Mouse (Mus musculus): ENCODE results near the gene Pou2f2.
A peak's percentile ranks its signal among the peaks of the same experiment; 100 is the strongest.

Gene Pou2f2

DNA sequence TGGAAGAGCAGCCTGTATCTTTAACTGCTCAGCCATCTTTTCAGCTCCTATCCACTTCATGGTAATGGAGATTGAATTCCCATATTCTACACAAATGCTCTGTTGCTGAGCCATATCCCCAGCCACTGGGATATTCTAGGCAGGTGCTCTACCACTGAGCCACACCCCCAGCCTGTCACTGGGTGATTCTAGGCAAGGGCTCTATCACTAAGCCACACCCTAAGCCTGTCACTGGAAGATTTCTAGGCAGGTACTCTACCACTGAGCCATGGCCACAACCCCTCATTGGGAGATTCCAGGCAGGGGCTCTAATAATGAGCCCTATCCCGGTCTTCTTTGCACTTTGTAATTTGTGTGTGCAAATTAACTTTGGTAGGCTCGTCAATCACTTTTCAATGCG lies 15.6 kb upstream of the Pou2f2 start:
- no peak for DNase-seq

DNA sequence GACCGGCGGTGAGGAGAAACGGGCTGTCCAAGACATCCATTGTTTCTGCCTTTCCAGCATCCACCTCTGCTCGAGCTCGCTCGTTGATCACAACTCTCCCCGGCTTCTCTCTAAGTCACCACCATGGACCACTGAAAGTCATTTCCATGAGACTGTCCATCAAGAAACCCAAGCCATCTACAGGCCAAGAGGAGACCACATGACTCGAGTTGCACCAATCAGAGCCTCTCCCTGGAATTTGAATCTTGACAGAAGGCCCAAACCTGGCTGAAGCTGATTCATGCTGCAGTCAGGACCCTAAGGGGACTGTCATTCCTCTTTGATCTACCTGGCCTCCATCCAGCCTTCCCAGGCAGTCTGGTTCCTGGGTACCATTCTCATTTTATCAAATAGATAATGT lies 12.6 kb upstream of the Pou2f2 start:
- no peak for DNase-seq

GRCm38 (mm10) chr7:25190806-25191205 lies 11.3 kb upstream of the Pou2f2 start:
- DNase-seq: no peak

- peak; percentile 84 for DNase-seq
These were observed 8.4 kb upstream of the Pou2f2 start for GRCm38 (mm10) chr7:25187662-25188650.

GRCm38 (mm10) chr7:25184091-25184490 lies 4.6 kb upstream of the Pou2f2 start:
- DNase-seq: no peak

DNA sequence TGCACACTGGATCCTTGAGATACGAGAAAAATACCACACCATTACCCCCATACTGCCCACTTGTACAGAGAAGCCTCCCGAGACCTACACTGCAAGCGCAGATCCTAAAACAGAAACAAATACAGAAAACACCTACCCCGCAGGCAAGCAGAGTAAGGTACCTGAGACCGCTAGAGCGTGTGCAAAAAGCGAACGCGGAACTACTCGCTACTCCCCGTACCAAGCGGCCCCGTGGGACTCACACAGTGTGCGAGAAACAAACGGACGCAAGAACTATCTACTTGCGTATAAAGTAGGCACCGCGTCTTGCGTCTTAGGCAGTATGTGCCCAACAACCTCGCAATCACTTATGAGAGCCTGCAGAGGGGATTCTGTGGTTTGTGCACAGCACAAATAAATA lies 2.3 kb upstream of the Pou2f2 start:
- DNase-seq: no peak

DNA sequence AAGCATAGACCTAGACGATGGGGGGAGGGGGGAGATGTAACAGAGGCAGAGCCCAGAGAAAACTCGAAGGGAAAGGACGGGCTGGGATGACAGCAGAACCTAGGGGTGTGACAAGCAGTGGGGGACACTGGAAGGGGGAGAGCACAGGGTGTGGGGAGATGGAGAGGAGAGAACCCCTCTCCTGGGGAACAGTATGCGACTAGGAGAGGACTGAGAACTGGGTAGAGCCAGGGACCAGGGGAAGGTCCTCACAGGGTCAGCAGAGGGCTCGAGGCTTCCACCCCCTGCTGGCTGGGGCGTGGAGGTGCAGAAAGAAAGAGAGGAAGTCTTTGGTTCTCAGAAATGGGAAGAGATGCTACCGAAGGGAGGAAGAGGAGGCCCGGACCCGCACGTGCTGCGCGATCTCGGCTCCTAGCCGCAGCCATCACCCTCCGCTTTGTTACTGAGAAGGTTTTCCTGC lies 1.8 kb upstream of the Pou2f2 start:
- DNase-seq: peak; percentile 36

- no peak for DNase-seq
These were observed 986 bp upstream of the Pou2f2 start for GRCm38 (mm10) chr7:25180512-25180911.

DNA sequence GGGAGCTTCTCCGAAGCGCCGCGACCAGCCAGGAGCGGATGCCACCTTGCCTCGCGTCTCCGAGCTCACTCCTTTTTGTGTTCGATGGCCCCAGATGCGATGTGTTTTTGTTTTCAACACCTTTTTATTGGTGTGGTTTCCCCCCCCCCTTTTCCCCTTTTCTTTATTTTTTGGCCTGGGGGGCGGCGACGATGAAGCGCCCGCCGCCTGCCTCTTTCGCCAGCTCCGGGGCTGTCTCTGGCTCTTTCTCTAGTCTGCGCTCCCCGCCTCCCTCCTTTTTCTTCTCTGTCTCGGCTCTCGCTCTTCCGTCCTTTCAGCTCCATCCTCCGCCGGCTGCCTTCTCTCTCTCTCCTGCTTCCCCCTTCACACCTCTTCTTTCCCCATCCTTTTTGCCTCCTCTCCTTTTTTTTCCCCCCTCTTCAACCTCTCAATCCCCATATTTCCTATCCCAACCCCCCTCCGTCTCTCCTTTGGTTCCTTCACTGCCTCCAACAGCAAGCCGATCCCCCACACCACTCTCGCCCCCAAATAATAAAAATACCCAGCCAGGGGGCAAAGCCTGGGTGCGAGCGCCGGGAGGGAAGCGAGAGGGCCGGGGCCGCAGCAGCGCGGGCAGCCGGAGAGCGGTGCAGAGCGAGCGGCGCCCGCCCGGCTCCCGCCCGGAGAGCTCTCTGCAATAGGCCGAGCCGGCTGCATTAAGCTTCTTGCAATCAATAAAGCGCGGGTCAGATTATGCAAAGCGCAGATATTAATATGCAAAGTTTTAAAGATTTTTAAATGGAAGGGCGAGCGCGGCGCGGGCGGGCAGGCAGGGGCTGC lies 530 bp downstream of the Pou2f2 start:
- DNase-seq: peak; percentile 40

- peak; percentile 43 for DNase-seq
These were observed 1.2 kb downstream of the Pou2f2 start for GRCm38 (mm10) chr7:25178317-25178716.

DNA sequence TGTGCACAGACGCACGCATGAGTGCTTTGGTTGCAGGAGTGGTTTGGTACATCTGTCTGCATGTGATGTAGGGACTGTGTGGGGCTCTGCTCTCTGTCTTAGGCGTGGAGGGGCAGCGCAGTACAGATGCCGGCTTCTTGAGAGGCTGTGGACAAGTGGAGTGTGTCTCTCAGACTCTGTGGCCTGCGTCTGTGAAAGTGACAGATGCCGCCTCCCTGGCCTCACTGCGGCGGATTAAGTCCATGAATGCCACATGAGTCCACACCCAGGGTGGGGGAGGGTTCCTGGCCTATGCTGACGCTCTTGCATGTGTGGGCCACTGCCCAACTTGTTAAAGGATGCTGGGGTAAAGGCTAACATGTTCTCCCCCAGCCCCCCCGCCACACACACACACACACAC lies 5.2 kb downstream of the Pou2f2 start:
- DNase-seq: no peak

- no peak for DNase-seq
These were observed 6.9 kb downstream of the Pou2f2 start for GRCm38 (mm10) chr7:25172669-25173068.

DNA sequence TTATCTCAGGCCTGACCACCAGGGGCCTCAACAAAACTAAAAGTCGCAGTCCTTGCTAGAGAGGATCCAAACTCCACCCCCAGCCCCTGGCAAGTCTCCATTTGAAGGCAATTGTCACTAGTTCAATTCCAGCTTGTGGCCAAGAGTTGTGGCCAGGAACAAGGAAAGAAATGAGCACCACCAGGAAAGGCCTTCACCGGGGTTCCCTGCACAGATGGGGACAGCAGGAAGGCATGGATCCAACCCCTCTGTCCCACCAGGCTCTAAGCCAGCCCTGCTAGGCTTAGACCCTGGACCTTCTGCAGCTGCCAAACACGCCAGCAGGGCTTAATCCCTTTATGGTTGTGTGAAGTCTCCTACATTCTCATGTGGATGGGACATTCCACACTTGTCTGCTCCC lies 8.9 kb downstream of the Pou2f2 start:
- no peak for DNase-seq

GRCm38 (mm10) chr7:25166106-25166505 lies 13.4 kb downstream of the Pou2f2 start:
- DNase-seq: no peak

DNA sequence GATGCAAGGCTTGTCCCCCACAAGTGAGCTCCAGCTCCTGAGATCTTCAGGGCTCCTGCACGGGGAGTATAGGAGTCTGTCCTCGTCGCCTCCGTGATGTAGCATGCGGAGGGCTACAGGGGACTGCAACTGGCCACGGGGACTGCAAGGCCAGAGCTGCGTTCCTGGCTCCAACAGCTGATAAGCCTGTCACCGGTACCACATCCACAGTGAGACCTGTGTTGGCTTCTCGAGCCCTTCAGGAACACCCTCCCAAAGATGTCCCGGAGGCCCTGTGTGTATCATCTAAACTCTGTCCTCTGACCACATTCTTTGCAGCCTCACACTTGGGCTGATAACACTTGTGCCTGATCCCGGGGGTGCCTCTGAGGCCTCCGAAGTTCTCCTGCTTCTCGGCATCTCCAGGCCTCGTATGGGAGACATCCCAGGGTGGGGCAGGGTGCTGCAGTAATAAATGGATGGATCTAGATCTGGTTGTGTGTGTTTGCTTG lies 23.3 kb downstream of the Pou2f2 start:
- DNase-seq: no peak

GRCm38 (mm10) chr7:25155469-25156157 lies 23.9 kb downstream of the Pou2f2 start:
- DNase-seq: no peak

DNA sequence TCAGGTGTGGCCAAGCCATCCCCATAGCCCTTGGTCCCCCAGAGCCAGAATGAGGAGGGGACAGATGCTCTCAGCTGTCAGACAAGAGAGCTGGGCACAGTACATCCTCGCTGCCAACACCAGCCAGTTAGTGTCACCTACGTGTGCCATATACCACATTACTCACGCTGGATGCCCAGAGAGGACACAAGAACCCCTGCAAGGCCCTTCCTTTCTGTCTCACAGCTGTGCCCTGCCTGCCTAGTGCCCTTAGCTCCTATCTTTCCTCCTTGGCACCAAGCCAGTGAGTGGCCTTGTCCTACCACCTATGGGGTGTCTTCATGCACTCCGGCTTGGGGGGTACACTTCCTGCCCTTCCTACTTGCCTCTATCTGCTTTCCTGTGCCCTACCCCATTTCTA lies 24.9 kb downstream of the Pou2f2 start:
- no peak for DNase-seq

GRCm38 (mm10) chr7:25153841-25154240 lies 25.7 kb downstream of the Pou2f2 start:
- DNase-seq: no peak

GRCm38 (mm10) chr7:25151916-25152556 lies 27.5 kb downstream of the Pou2f2 start:
- DNase-seq: peak; percentile 49

- DNase-seq: no peak
These were observed 28.5 kb downstream of the Pou2f2 start for GRCm38 (mm10) chr7:25151009-25151408.

DNA sequence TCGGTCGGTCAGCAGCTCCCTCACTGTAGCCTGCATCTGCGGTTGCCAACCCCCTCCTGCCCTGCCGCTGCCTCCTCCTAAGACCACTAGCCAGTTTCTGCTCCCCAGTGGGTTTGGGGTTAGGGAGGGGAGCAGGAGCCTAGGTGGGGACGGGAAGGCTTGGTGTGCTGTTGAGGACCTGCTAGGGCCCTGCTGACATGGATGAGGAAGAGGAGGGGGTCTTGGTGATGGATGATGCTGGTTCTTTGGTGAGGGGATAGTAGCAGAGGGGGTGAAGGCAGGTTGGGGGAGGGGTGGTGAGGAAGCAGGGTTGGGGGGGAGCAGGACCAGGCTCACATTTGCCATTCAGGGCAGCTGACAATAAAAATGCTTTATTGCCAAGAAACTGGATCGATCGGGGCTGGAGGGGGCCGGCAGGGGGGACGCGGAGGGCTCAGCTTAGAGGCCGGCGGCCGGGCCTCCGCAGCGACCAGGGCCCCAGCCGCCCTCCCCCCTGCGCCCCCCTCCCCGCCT lies 29.3 kb downstream of the Pou2f2 start:
- no peak for DNase-seq

DNA sequence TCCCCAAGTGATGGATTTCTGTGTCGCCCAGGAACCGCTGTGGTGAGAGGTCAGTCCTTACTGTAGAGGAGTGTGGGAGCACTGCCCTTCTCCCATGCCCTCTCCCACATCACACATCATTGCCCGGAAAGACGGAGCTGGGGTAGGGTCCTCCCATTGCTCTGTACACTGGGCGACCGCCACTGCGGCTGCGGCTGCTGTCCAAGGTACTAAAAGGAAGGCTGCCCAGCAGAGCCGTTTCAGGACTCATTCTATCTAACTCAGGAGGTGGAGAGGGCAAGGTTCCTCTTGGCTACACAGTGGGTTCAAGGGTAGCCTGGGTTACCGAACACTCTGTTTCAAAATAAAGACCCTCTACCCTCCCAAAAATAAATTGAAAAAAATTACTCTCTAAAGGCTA lies 33.6 kb downstream of the Pou2f2 start:
- no peak for DNase-seq

All from right cerebral cortex, postnatal 14 days (tissue).